Mouse (Mus musculus) stomach, postnatal 0 days (tissue): ENCODE results near the gene Atg9b.

ENCODE experiments used
- CTCF ChIP-seq: IDR thresholded peaks from 2 replicates; pipeline ENCODE4 v1.5.1; 2016; ENCODE audit warnings: antibody characterized with exemption, low read depth, mild to moderate bottlenecking, moderate library complexity
- EP300 ChIP-seq: optimal IDR thresholded peaks from 2 replicates; pipeline ENCODE3; 2016; ENCODE audit warnings: antibody characterized with exemption

GRCm38 (mm10) chr5:24351278-24351677 is 40.7 kb downstream of the Atg9b start, which contains the start of gene Kcnh2:
- TF ChIP-seq EP300 (no peak), CTCF (no peak)
